Mouse (Mus musculus) c-Kit-positive CD71-positive TER-119-negative erythroid progenitor cells, embryonic 14.5 days (primary cell): ENCODE results near the gene Gpr137c.
A peak's percentile ranks its signal among the peaks of the same experiment; 100 is the strongest.

Experiments
- DNase-seq: peaks from one replicate; pipeline ENCODE4 v3.0.0-alpha.2; 2013; ENCODE audit warnings: low read depth

Gene Gpr137c

GRCm38 (mm10) chr14:45219281-45220089, at the start of gene Gpr137c:
TSS of gene Gpr137c (plus strand) at chr14:45219717.
- peak; percentile 99 for DNase-seq

DNA sequence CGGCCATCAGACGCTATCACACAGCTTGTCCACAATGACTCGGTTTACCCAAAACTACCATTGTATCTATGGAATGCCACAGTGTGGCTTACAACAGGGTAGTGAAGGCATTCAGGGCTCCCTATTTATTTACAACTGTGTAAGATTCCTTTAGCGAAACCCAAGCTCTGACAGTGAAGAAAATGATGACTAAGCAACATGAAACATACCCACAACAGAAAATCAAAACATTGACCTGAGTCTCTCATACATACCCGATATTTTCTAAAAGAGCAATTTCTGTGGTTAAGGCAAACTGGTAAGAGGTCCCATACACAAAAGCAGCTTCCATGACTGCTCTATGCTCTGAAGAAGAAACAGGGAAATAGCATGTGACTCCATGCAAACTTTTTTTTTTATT, 47.3 kb upstream of the Gpr137c start:
- DNase-seq: no peak

- no peak for DNase-seq
These were observed 44.3 kb upstream of the Gpr137c start for GRCm38 (mm10) chr14:45175012-45175740.

DNA sequence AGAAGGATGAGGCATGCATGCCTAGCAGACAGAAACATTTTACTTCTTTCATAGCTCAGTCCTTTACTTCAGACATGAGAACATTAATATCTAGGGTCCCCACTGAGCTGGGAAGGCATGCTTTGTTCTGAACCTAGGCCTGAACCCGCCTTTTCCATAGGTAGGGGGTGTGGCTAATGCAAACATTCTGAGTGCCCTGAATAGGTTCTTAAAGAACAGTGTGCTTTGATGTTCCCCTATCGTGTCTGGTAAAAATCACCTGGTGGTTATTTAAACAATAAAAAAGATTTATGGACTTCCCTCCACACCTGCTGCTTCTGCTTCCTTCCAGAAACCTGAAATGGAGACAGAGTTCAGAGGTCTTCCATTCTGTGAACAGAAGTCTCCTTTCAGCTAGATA, 40.3 kb upstream of the Gpr137c start:
- DNase-seq: no peak

DNA sequence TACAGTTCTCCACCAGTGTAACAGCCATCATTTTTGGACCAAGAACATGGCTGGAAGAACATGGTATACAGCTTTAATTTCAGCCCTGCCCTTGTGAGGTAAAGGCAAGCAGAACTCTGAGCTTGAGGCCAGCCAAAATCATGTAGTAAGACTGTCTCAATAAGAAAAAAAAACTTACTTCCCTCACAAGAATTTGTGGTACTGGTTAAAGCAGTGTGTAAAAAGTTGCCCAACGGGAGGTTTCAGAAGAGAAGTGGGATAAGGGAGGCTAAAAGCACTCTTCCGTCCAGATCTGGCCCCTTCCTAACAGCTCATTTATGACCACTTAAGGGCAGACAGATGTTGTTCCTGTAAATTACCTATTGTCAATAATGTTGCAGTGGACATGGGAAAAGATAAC, 39.9 kb upstream of the Gpr137c start:
- DNase-seq: no peak

DNA sequence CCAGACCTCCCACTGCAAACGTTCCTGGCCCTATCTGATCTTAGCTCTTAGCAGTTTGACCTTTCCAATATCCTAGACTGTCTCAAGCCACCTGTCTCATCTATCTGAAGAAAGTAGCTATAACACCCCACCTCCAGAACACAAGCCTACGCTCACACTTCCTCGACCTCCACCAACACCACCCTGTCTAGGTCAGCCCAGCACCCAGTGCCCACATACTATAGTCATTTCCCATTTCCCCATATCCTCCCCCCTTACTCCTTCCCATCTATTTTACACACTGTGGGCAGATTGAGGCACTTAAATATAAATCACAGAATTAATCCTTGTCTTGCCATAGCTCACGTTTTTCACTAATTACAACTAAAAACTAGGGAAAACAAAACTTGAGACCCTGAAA, 37.9 kb upstream of the Gpr137c start:
- no peak for DNase-seq

- no peak for DNase-seq
These were observed 28.5 kb upstream of the Gpr137c start for GRCm38 (mm10) chr14:45190999-45191398.

GRCm38 (mm10) chr14:45200607-45201006, 18.9 kb upstream of the Gpr137c start:
- no peak for DNase-seq

GRCm38 (mm10) chr14:45210683-45211082, 8.8 kb upstream of the Gpr137c start:
- DNase-seq: no peak

- DNase-seq: no peak
These were observed 8.1 kb upstream of the Gpr137c start for GRCm38 (mm10) chr14:45211431-45211830.

- DNase-seq: no peak
These were observed 2.7 kb upstream of the Gpr137c start for GRCm38 (mm10) chr14:45216711-45217340.

- DNase-seq: no peak
These were observed 1.8 kb upstream of the Gpr137c start for GRCm38 (mm10) chr14:45217693-45218092.

GRCm38 (mm10) chr14:45220090-45220956, 806 bp downstream of the Gpr137c start, which contains the start of gene Txndc16:
TSS of gene Txndc16 (minus strand) at chr14:45220328.
- DNase-seq: peak; percentile 34

- no peak for DNase-seq
These were observed 1.6 kb downstream of the Gpr137c start for GRCm38 (mm10) chr14:45220957-45221630.

GRCm38 (mm10) chr14:45239042-45239441, 19.5 kb downstream of the Gpr137c start:
- DNase-seq: no peak

DNA sequence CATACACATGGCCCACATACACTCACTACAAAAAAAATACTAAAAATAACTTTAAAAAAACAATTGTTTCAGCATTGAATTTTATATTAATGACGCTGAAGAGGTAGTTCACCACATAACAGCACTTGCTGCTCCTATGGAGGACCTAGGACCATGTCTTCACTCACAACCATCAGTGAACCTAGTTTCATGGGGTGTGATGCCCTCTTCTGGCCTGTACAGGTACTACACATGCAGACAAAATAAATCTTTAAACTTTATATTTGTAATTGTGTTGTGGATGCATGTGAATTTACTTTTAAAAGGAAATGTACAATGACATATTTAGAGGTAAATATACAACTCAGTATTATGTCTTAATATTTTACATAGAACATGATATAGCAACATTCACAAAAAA, 22.1 kb downstream of the Gpr137c start:
- DNase-seq: no peak

DNA sequence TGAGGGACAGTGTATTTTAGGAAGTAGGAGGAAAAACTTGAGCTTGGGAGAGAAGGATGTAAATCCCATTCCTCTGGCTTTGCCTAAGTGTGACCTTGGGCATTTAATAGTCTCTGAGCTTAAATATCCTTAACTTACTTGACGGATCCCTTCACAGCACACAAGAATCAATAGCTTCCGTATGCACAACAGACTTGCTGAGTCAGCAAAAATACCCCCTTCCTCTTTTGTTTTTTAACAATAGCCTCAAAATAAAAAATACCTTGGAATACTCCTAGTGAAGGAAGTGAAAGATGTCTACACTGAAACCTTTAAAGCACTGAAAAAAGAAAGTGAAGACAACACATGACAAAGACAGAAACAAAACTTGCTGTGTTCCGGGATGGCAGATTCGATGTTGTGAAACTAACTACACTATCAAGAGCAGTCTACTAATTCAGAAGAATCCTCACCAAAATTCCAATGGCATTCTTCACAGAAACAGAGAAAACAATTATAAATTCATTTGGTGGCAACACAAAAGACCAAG, 32.1 kb downstream of the Gpr137c start:
- no peak for DNase-seq

DNA sequence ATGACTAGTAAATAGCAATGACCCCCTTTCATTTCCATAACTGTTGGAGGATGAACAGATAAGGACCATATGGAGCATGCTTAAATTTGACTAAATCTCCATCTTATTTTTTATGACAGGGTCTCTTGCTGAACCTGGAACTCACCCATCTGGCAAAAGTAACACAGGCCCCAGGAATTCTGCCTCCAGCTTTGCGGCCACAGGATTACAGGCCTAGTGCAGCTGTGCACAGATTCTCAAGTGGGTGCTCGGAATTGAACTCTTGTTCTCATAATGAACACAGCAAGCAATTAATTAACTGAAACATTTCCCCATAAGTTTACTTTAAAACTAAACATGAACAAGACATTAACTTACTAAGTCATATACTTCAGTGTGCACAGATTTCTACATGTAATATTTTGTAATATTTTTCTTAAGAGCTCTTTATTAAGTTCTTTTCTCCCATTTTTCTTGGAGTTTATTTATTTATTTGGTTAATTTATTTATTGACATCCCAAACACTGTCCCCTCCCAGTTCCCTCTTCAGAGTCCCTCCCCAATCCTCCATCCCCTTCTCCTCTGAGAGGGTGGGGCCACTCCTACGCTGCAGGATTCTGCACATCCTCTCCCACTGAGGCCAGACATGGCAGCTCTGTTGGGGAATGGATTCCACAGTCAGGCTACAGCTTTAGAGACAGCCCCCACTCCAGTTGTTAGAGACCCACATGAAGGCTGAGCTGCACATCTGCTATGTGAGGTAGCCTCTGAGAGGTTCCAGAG, 44.5 kb downstream of the Gpr137c start:
- DNase-seq: no peak

DNA sequence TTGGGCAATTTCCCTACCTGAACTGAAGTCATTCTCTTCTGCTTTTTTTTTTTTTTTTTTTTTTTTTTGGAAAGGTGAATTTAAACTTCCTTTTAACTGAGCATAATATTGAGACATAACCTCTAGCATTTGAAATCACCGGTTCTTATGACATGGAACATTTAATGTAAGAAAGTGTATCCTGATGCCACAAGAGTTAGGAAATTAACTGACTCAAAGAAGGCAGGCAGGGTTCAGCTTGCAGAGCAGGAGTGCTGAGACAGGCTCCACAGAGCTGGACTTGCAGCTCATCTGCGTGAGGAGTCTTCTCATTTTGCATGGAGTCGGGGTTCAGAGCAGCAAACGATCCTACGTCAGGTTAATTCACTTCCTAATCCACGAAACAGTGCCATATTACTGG, 56.3 kb downstream of the Gpr137c start:
- DNase-seq: no peak

- no peak for DNase-seq
These were observed 62.5 kb downstream of the Gpr137c start for GRCm38 (mm10) chr14:45282066-45282465.
